Mouse (Mus musculus): ENCODE data around the gene Nckap5.

Gene Nckap5

DNA sequence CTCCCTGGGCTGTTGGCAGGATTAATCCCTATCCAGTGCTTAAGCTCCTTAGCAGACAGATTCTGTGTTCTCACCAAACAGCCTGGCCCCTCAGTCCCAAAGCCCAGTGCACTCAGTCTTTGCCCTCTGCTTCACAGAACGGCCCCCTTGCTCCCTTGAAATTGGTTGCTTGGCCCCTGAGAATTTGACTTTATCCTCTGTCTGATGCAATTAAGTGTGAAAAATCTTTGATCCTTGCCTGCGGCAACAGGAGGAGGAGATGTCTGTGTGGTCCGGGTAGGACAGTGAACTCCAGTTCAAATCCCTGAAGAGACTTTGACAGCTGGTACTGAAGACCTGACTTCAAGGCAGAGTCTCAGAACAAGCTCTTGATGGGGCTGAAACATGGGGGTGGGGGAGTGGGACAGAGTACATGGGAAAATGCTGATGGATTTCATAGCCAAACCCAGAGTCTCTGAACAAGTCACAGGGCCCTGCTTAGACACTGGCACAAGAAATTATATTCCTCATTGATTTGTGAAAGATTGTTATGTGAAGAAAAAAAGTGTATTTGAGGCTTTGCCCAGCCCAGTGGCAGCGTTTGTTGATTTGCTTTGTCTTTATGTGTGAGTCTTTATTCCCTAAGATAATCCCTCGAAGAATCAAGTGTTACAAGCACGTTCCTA lies 65.0 kb downstream of the Nckap5 start:
- DNase-seq (ENCODE audit: extremely low spot score): peak; percentile 31

DNA sequence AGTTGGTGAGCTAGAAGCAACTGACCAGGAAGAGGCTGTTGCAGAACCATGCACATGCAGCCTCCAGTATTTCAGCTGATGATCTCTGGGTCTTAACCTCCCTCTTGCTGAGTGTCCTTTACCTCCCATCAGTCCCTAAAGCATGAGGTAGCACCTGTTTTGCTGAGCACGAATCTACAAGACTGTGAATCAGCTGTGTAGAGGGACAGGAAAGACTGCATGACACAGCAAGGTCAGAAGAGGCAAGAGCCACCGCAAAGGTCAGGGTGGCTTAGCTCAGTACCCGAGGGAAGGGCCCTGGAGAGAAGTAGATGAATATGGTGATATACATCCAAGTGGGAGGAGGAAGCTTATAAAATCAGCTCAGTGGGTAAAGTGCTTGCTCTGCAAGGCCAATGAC lies 66.4 kb downstream of the Nckap5 start:
- DNase-seq (ENCODE audit: extremely low spot score): no peak

DNA sequence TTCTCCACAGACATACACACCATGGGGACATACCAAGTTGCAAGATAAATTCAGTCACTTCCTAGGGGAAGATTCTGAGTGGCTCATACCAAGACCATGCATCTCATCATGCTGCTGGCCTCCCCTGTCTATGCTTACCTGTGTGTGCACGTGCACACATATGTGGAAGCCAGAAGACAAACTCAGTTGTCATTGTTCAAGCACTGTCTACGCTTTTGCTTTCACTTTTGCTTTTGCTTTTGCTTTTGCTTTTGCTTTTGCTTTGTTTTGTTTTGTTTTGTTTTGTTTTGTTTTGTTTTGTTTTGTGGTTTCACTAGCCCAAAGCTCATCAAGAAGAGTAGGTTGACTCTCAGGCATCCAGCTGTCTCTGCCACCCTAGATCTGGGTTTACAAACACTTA lies 67.4 kb downstream of the Nckap5 start:
- DNase-seq (ENCODE audit: extremely low spot score): no peak

DNA sequence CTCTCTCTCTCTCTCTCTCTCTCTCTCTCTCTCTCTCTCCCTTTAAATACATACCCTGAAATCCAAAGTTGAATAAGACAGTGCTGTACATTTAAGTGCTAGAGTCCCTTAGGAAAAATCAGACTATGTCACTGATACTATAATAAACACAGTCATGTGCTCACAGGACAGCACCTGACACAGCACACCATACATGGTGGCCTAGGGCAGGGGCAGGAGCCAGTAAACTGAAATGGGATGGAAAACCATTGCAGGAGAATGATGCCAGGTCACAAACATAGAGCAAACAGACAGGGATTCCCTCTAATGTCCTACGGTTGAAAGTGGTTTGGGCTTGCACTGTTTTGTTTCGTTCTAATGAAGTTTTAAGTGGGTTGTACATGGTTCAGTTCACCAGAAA lies 70.2 kb downstream of the Nckap5 start:
- no peak for DNase-seq (ENCODE audit: extremely low spot score)

DNA sequence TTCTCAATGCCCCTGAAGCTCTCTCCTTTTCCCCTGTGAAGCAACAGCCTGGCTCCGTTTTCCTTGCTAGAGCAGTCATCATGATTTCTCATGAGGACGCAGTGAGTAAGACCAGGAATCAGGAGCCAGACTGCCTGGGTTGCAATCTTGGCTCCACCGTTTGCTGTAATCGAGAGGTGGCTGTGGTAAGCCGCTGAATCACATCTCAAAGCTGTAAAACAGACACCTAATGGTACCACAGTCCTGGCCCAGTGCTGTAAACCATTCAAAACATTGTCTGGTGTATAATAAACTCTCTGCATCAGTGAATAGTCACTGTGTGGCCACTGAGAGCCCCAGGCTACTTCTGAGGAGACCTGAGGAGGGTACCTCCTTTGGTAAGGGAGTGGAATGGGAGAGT lies 74.9 kb downstream of the Nckap5 start:
- DNase-seq (ENCODE audit: extremely low spot score): no peak

DNA sequence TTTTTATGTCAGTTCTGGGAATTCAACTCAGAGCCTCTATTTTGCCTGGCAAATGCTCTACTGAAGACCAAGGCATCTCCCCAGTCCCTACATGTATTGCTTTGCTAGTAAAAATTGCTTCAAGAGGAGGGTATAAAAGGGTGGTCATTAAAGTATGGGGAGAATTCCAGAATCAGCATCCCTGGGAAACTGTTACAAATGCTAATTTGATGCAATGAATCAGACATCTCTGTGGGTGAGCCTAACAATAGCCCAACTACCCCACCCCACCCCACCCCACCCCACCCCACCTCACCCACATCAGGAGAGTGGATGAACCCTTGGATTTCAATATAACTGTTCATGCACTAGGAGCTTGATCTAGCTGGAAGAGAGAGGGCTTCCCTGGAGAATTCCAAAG lies 77.0 kb downstream of the Nckap5 start:
- DNase-seq (ENCODE audit: extremely low spot score): no peak

DNA sequence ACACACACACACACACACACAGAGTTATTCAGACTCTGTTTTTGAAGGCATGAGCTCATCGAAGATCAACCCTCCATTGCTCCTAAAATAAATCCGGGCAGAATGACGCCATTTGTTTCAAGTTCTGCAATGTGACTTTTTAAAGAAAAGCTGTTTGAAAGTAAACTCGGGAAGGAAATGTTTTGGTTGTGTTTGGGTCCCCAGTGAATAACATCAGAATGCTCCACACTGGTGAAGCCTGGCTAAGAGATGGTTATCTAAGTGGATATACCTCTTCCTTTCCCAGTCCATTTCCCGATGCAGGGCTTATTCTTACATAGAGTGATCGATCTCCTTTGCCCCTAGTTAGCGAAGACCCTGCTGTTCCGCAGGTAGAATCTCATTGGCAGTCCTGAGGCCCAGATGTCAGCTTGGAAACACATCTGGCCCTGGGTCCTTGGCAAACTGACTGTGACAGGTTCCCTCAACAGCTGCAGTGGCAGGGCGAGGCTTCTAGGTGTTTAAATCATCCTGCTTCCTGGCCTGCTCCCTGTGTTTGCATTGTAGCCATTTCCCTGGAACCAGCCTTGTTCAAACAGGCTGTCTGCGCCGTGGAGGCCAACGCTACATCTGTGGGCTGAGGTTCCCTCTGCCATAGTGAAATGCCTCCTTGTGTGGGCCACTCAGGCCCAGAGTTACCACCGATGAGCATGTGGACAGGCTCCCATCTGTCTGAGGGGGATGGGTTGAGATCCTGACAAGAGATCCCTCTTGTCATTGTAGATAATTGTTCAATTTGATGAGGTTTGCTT lies 78.2 kb downstream of the Nckap5 start:
- DNase-seq (ENCODE audit: extremely low spot score): no peak

DNA sequence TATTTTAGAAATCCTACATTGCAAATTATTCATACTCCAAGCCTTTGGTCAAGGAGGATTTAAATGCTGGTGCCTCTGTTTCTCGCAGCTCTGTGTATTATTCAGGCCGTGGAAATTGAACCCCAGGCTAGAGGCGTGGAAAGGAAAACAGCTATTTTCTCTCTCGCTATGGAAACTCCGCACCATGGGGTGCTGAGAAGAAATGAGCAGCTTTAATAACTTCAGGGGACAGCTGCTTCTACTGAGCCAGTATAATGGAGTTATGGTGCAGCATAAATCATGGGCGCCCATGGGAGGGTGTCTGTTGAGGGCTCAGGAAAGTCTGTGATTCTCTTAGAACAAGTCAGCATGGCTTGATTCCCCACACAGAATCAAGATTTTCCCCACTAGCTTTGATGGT lies 79.5 kb downstream of the Nckap5 start:
- no peak for DNase-seq (ENCODE audit: extremely low spot score)

DNA sequence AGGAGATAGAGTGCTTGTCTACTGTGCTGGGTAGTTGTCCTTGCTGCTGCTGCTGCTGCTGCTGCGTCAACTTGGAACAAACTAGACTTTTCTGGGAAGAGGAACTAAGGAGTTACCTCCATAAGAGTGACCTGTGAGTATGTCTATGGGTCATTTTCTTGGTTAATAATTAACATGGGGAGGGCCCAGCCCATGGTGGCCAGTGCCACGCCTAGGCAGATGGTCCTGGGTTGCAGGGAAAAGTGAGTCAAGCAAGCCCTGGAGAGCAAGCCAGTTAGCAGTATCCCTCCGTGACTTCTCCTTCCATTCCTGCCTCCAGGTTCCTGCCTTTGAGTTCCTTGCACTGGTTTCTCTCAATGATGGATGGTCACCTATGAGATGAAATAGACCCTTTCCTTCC lies 80.4 kb downstream of the Nckap5 start:
- no peak for DNase-seq (ENCODE audit: extremely low spot score)

DNA sequence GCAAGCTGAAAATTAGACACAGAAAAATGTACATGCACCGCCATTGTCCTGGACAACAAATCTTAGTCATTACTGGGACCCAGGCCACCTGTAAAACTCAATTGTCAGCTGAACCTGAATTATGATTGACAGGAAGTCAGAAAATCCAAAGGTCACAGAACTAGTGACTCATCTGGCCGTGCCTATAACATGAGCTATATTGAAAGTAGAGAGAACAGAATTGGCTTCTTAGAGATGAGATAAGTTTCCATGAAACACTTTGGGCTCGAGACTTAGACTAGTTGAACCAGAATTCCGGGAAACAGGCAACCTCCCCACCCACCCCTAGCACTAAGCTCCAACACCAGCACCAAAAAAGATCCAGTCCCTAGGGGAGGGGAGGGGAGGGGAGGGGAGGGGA lies 82.7 kb downstream of the Nckap5 start:
- DNase-seq (ENCODE audit: extremely low spot score): no peak

DNA sequence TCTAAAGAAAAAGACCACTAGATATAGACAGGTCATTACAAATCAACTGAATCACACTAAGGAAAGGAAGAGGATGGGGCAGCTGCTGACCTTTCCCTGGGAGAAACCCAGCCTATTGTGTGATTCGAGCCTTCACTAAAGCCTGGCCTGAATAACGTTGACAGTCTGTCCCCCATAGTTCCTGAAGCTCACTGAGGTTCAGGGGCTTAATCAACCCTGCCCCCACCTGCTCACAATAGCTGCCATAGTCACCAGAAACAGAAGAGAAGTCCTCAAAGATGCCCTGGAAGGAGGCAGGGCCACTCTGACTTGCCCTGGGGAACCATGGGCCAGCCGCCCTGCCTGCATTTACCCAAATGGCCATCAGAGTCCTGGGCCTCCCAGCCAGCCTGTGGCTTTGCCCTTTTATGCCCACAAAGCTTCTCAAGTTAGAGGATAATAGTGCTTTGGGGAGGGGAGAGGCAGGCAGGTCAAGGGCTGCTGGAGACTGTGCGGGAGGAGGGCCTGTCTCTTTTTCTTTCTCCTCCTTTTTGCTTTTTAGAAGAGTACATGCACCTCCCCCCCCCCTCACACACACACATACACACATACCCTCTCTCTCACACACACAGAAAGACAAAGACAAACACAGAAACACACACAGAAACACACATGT lies 85.0 kb downstream of the Nckap5 start:
- DNase-seq (ENCODE audit: extremely low spot score): peak; percentile 60

DNA sequence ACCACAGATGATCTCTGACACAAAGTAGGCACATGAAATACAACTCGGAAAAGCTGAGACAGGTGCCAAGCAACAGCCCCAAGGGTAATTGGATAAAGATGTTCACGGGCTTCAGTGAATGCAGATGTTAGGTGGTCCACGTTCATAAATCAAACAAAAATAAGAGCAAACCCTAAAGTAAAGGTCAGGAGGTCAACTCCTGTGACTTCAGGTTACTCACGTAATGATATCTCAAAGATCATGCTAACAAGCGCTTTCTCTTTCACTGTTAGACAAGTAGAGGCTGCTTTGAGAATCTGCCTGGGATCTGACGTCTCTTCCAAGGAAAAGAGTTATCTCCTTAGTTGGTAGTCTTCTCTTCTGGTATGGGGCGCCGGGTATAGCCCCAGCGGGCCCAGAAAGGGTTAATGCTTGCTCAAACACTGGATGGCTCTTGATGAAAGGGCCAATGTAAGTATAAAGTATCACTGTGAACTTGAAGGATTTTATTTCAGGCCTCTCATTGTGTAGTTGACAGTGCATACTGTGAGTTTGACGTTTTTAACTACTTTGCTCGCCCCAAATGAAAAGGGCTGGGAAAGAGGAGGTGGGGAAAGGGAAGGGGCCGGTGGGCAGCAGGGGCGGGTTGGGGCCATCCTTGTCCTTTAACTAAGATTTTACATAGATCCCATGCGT lies 85.8 kb downstream of the Nckap5 start:
- no peak for DNase-seq (ENCODE audit: extremely low spot score)

DNA sequence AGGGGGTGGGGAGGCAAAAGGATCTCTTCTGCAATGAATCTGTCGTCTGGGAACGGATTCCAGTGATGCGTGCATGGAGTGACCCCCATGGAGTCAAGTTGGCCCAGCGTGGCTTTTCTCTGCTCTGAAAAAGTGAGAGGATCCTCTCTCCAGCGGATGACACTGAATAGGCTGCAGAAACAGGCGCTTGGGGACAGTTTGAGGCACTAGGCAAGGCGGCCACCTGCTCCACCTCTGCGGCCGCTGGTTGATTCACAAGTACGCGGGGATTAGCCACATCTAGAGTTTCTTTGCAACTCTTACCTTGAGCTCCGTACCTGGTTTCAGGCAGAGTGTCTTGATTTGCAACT lies 92.3 kb downstream of the Nckap5 start:
- DNase-seq (ENCODE audit: extremely low spot score): no peak

DNA sequence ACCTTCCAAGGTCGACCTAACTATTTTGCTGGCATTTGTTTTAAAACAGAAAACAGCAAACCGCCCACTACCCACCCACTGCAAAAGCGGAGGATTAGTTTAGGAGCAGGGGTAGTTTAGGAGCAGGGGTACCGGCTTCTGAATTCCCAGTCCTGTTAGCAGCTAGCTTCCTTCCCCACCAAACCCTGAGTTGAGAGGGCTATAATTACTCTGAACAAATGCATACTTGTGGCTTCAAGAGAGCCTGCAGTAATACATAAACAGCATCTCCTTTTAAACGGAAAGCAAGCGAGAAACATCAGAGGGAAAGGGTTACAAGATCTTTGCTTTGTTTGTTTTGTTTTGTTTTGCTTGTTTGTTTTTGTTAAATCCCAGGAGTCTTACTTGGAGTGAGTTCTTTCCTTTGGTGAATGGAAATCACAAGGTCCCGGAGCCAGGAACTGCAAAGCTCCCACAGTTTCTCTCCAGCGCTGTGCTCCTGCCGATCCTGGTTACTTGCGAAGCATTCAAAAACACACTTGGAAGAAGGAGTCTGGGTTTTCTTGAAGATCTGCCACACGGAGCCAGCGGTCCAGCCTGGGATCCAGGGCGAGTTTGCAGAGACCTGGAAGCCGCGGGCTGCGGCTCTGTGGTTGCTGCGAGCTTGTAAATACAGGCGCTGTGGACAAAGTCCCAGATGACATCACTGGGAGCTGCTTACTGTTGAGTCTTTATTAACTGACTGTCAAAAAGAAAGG lies 92.9 kb downstream of the Nckap5 start:
- DNase-seq (ENCODE audit: extremely low spot score): peak; percentile 67

DNA sequence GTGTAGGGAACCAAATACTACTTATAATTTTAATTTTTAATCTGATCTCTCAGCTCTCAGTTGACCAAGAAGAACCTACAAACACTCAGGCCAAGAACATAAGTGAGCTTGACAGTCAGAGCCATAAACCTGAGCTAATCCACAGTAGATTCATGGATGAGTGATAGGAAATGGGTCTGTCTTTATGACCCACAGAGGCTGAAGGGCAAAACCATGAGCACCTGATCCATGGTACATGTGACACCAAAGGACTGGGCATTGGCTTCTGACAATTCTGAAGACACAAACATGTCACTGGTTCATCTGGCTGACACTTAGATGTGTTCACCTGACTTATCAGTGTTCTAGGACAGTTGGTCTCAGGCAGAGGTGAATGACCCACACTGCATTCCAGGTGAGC lies 98.9 kb downstream of the Nckap5 start:
- no peak for DNase-seq (ENCODE audit: extremely low spot score)

DNA sequence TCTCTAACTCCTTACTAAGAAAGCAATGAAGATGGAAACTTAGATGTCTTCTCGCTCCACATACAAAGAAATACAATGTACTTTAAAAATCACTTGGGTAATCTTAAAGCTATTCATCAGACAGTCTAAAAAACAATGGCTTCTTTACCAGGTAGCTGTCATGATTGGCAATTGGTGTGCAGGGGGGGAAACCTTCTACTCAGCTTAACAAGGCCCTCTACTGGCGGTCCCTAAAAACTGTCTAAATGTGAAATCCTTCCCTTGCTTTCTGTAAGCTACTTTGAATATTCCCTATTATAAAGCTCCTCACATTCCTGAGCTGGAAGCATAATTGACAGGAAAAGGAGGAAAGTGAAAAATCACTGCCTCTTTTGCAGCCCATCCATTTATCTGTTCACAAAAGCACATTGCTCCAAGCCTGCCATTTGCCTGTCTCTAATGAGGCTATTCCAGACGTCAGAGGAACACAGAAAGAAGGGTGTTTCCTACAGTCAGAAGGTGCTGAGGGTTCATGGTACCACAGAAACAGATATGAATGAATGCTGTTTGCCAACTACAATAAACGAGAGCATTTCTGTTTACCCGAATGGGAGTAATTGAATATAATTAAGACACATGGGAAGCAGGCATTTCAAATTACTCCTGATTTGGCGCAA lies 104.1 kb downstream of the Nckap5 start:
- peak; percentile 48 for DNase-seq (ENCODE audit: extremely low spot score)

DNA sequence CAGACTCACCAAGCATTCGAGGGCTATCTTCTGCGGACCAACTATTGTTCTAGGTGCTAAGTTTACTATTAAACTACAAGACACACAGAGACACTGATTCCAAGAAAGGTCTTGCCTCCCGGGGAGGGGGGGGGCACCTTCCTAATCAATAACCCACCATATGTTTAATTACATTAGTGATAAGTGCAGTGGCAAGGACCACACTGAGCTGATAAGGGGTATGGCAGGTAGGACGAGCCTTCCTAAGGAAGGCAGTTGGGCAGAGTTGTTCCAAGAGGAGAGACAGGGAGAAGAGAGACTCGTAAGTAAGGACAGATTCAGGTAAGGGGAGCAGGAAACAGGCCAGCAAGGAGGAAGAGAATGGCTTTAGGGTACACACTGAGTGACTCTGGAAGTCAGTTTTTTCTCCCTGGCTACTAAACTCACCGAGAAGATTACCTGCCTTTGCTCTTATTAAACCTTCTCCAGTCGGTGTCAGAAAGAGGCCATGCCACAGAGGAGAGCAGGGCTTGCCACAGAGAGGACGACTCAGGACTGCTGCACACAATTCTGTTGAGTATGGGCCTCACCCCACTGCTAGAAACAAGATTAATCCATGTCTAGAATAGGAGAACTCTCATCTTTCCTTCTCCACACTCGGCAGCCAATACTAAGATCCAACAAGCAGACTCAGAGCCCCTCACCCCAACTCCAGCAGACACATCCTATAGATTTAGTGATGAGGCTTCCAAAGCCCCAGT lies 104.8 kb downstream of the Nckap5 start:
- no peak for DNase-seq (ENCODE audit: extremely low spot score)

DNA sequence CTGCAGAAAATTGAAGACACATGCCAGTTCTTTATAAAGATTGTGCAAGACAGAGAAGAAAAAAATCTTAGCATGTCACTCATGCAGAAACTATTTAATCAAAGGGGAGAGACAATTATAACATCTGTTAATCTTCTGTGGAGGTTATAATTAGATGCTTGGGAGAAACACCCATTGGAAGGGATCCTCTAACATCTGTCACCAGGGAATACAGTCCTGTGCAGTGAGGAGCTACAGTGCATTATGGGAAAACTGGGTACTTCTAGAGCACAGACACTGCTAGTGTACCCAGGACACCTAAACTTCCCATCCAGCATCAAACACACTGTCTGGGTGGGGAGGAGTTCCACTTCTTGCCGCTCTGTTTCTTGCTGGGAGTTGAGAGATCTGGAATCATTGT lies 108.7 kb downstream of the Nckap5 start:
- DNase-seq (ENCODE audit: extremely low spot score): no peak

DNA sequence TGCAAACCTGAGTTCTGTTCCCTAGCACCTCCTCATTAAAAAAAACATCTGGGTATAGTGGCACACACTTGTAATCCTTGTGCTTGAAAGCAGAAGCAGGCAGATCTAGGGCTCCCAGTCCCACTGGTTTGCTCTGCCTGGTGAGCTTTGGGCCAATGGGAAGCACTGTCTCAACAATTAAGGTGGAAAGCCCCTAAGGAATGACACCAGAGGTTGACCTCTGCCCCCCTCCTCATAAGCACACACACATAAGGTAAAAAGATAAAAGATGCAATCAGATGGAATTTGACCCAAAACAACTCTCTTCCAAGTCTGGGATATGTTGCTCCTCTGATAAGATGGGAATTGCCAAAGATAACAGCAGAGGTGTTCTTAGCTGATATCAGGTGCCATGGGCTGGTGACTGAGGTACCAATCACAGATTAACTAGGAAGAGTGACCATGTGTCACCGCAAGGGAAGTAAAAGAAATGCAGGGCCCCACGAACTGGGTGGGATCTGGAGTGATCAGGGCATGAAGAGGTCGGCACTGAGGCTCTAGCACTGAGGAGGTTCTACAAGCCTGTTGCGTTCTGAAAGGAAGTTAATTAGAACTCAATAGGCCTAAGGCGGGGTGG lies 110.8 kb downstream of the Nckap5 start:
- no peak for DNase-seq (ENCODE audit: extremely low spot score)

DNA sequence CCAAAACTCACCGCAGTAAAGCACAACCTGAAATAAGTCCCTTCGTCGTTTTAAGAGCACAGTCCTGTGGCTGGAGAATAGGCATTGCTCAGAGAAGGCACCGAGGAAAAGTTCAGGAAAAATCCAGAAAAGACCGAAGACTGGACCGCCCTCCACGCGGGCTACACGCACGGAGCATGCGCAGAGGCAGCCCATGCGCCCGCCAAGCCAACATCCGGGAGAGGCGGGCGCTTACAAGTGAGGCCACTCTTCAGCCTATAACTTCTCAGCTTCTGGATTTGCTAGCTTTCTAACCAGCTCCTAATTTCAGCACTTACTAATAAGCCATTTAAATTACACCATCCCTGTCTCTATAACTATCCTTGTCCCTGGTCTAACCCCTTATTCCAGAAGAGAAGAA lies 124.0 kb downstream of the Nckap5 start:
- no peak for DNase-seq (ENCODE audit: extremely low spot score)

All from embryo, embryonic 9.5 days (tissue).